Comparison of ENCODE assay signal across 13 mouse cellular contexts in genomic region chr3:15219275-15219674, GRCm38 (mm10).
"Had no signal": no experiment of that assay in that cellular context is flagged by ENCODE, and none has a peak within 500 bp of the region (broad histone marks: within the 10 kb centered on the region; RNA-seq: fewer than 3 reads in every experiment).

No protein-coding gene starts in this region.

- H3K9ac ChIP-seq: hindbrain, embryonic 13.5 days; limb, embryonic 15.5 days; midbrain, embryonic 12.5 days; neural tube, embryonic 13.5 days; stomach, embryonic 15.5 days had no signal

- H3K27ac ChIP-seq: hindbrain, embryonic 13.5 days; hindbrain, postnatal 0 days; limb, embryonic 15.5 days; midbrain, embryonic 12.5 days; neural tube, embryonic 13.5 days; stomach, embryonic 15.5 days had no signal

- ATAC-seq: hindbrain, postnatal 0 days; midbrain, embryonic 16.5 days had no signal

- H3K36me3 ChIP-seq: hindbrain, embryonic 13.5 days; limb, embryonic 15.5 days; midbrain, embryonic 12.5 days; neural tube, embryonic 13.5 days; stomach, embryonic 15.5 days had no signal

- H3K27me3 ChIP-seq: hindbrain, embryonic 13.5 days; limb, embryonic 15.5 days; midbrain, embryonic 12.5 days; neural tube, embryonic 13.5 days; stomach, embryonic 15.5 days had no signal

- DNase-seq: layer of hippocampus, adult 9-11 months; layer of hippocampus, postnatal 36 days; lung, adult 2 months; retina, postnatal 1 day; right cerebral cortex, postnatal 4 days; thymus, postnatal 36 days had no signal

- H3K9me3 ChIP-seq: hindbrain, embryonic 13.5 days; limb, embryonic 15.5 days; midbrain, embryonic 12.5 days; neural tube, embryonic 13.5 days; stomach, embryonic 15.5 days had no signal

- H3K4me2 ChIP-seq: hindbrain, embryonic 13.5 days; limb, embryonic 15.5 days; midbrain, embryonic 12.5 days; neural tube, embryonic 13.5 days; stomach, embryonic 15.5 days had no signal

- H3K4me1 ChIP-seq: hindbrain, embryonic 13.5 days; limb, embryonic 15.5 days; midbrain, embryonic 12.5 days; neural tube, embryonic 13.5 days; stomach, embryonic 15.5 days had no signal

- H3K4me3 ChIP-seq: hindbrain, embryonic 13.5 days; limb, embryonic 15.5 days; midbrain, embryonic 12.5 days; neural tube, embryonic 13.5 days; stomach, embryonic 15.5 days had no signal
